Mouse (Mus musculus) hematopoietic stem cell, adult 5-6 weeks (primary cell): ENCODE measurements around the gene Gm10188. TPM values are rescaled to one million over a fixed set of nuclear protein-coding genes. Genes with fewer than 3 reads are reported as not detected.

ENCODE experiments used
- ATAC-seq, 2 experiments: fragments of 125-278 bp in 1 of 2; replicated peaks in 1 of 2; 2 replicates each; pipeline ENCODE4 v1.8.0; 2016 to 2017; ENCODE audit warnings: inconsistent platforms in 2 of 2, mild to moderate bottlenecking in 2 of 2, moderate number of reproducible peaks in 2 of 2, low read depth in 1 of 2, moderate TSS enrichment in 1 of 2; ENCODE audit not compliant: low FRiP score in 2 of 2, poor library complexity in 2 of 2, severe bottlenecking in 2 of 2, insufficient read depth in 1 of 2, low TSS enrichment in 1 of 2
- total RNA-seq: library from RNA; stranded (forward); fragments of 172-1452, 232-1000 nt; gene quantifications from 2 replicates; pipeline ENCODE4 v1.2.3, GENCODE M21; 2017

Gene Gm10188
- total RNA-seq, 1 experiment from 2014 or later = not detected

DNA sequence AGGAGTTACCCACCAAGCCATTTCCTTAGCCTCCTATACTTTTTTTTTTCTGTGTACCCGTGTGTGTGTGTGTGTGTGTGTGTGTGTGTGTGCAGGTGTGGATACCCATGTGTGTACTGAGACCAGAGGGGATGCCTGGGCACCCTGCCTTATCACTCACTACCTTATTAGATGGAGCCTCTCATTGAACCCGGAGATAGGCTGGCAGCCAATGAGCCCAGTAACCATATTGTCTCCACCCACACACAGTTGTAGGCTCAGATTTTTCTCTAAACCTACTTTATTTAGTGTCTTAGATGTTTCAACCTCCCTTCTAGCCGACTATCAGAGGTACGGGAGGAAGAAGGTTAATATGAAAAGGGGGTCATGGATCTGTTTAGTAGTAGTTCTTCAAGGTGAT lies 43.3 kb downstream of the Gm10188 start:
- ATAC-seq = no peak

Other genes starting within 250 kb of the Gm10188 start
- 118 and 147 TPM in 2 replicates for gene Elk4, start 222.2 kb downstream of the Gm10188 start, total RNA-seq
- gene Mfsd4a, start 161.7 kb downstream of the Gm10188 start, total RNA-seq = 0.79 and 2.9 TPM in 2 replicates
- gene Cdk18, start 90.1 kb downstream of the Gm10188 start, total RNA-seq = 4.5 and 6.4 TPM in 2 replicates
- gene Lemd1, start 38.3 kb downstream of the Gm10188 start, total RNA-seq = not detected in 2 replicates
- not detected in 2 replicates for gene AC124108.1, start 38.3 kb downstream of the Gm10188 start, total RNA-seq
- gene Klhdc8a, start 68.9 kb upstream of the Gm10188 start, total RNA-seq = not detected in 2 replicates
- gene Nuak2, start 86.4 kb upstream of the Gm10188 start, total RNA-seq = 7.3 and 11.1 TPM in 2 replicates
- gene Tmcc2, start 161.5 kb upstream of the Gm10188 start, total RNA-seq = 9.4 and 10.1 TPM in 2 replicates
- gene Dstyk, start 187.8 kb upstream of the Gm10188 start, total RNA-seq = 29.6 and 42.8 TPM in 2 replicates
- 62.4 and 63.9 TPM in 2 replicates for gene Rbbp5, start 247.6 kb upstream of the Gm10188 start, total RNA-seq